Mouse (Mus musculus) intestine, embryonic 14.5 days (tissue): ENCODE data around the gene Pstpip1. TPM values are rescaled to one million over a fixed set of nuclear protein-coding genes. Genes with fewer than 3 reads are reported as not detected.

ENCODE experiments used
- ATAC-seq: fragments of 200-750 bp; cut with Nextera tagmentation; replicated peaks from 2 replicates; pipeline ENCODE4 v1.8.0; 2017; ENCODE audit warnings: low read depth, moderate number of reproducible peaks, moderate TSS enrichment, moderate library complexity; ENCODE audit not compliant: low FRiP score, low TSS enrichment
- DNase-seq: peaks from one replicate; pipeline ENCODE4 v3.0.0-alpha.2; 2018; ENCODE audit warnings: low spot score
- H3K27ac ChIP-seq: fragments of 300-500 bp; sonication (generic); 2 replicates; pipeline ENCODE4 v1.5.1; 2014; ENCODE audit warnings: low read depth, mild to moderate bottlenecking, control low read depth
- H3K27me3 ChIP-seq: fragments of 300-500 bp; sonication (generic); replicated peaks from 2 replicates; pipeline ENCODE4 v1.6.1; 2014; ENCODE audit warnings: low read length, control low read depth; ENCODE audit not compliant: control insufficient read depth, insufficient read depth
- H3K36me3 ChIP-seq: fragments of 300-500 bp; sonication (generic); 2 replicates; pipeline ENCODE4 v1.6.1; 2014; ENCODE audit warnings: low read length, control low read depth; ENCODE audit not compliant: control insufficient read depth, insufficient read depth
- H3K4me1 ChIP-seq: fragments of 300-500 bp; sonication (generic); replicated peaks from 2 replicates; pipeline ENCODE4 v1.6.1; 2014; ENCODE audit warnings: low read length, control low read depth, mixed read lengths; ENCODE audit not compliant: control insufficient read depth, insufficient read depth
- H3K4me2 ChIP-seq: fragments of 300-500 bp; sonication (generic); 2 replicates; pipeline ENCODE4 v1.6.1; 2014; ENCODE audit warnings: low read length
- H3K4me3 ChIP-seq: fragments of 300-500 bp; sonication (generic); 2 replicates; pipeline ENCODE4 v1.5.1; 2014; ENCODE audit warnings: low read depth, low read length, control low read depth, mixed read lengths
- H3K9ac ChIP-seq: fragments of 300-500 bp; sonication (generic); 2 replicates; pipeline ENCODE4 v1.6.1; 2014; ENCODE audit warnings: mild to moderate bottlenecking, low read length
- H3K9me3 ChIP-seq: fragments of 300-500 bp; sonication (generic); 2 replicates; pipeline ENCODE4 v1.6.1; 2016; ENCODE audit warnings: low read length, control low read depth; ENCODE audit not compliant: control insufficient read depth
- WGBS: fragments of 180-500 bp; shearing (Covaris S2); extraction: QIAGEN DNeasy Blood & Tissue Kit; methylation state at CpG from one replicate; pipeline ENCODE4 v1.1.7; 2014; 5-methylcytosine and 5-hydroxymethylcytosine counted together
- polyA plus RNA-seq: library from polyadenylated mRNA; unstranded; fragments of >200 nt; fragmentation: Nextera tagmentation; extraction: Ambion mirVana; gene quantifications from 2 replicates; pipeline ENCODE4 v1.2.1, GENCODE M21; 2014

Gene Pstpip1
- polyA plus RNA-seq, 1 experiment from 2014 or later, result 0.88 TPM

- H3K9ac ChIP-seq, result no peak overlapping the region
- DNase-seq (no peak), ATAC-seq (no peak)
- H3K9me3 ChIP-seq, result no peaks in the 10 kb centered on the region
- no peak overlapping the region for H3K4me3 ChIP-seq
- H3K4me2 ChIP-seq, result no peak overlapping the region
- WGBS, result 80% methylated on average over 5 of the region's 5 CpGs
- H3K36me3 ChIP-seq, result no peaks in the 10 kb centered on the region
- H3K27me3 ChIP-seq, result no peaks in the 10 kb centered on the region
- H3K4me1 ChIP-seq, result 0 out of 2 replicates have a peak, but pooled peaks cover 2% of the 10 kb centered on the region
- H3K27ac ChIP-seq, result no peak overlapping the region
Observed at GRCm38 (mm10) chr9:56118091-56118490, 28.3 kb downstream of the Pstpip1 start.

GRCm38 (mm10) chr9:56118582-56118981 lies 28.8 kb downstream of the Pstpip1 start:
- peak; percentile 87 for DNase-seq

GRCm38 (mm10) chr9:56119651-56120050 lies 29.9 kb downstream of the Pstpip1 start:
- no peak overlapping the region for H3K4me3 ChIP-seq
- 0 out of 2 replicates have a peak, but pooled peaks cover 2% of the 10 kb centered on the region for H3K4me1 ChIP-seq
- DNase-seq (no peak), ATAC-seq (no peak)
- no peaks in the 10 kb centered on the region for H3K27me3 ChIP-seq
- H3K9me3 ChIP-seq, result no peaks in the 10 kb centered on the region
- WGBS, result 46% methylated on average over 2 of the region's 2 CpGs
- H3K36me3 ChIP-seq, result no peaks in the 10 kb centered on the region
- H3K27ac ChIP-seq, result no peak overlapping the region
- H3K4me2 ChIP-seq, result no peak overlapping the region
- H3K9ac ChIP-seq, result no peak overlapping the region

More at GRCm38 (mm10) chr9:56118582-56118981, 28.8 kb downstream of the Pstpip1 start:
- Histone ChIP-seq H3K9me3 (no peaks in the 10 kb centered on the region), H3K27ac (no peak overlapping the region), H3K27me3 (no peaks in the 10 kb centered on the region), H3K9ac (peak overlapping the region; percentile 35), H3K4me3 (peak overlapping the region; percentile 34), H3K36me3 (no peaks in the 10 kb centered on the region), H3K4me1 (0 out of 2 replicates have a peak, but pooled peaks cover 2% of the 10 kb centered on the region), H3K4me2 (peak overlapping the region; percentile 66)
- 3% methylated on average over 14 of the region's 14 CpGs for WGBS
- peak; percentile 33; the same call in 1 of the 2 replicates for ATAC-seq

- H3K4me3 ChIP-seq, result no peak overlapping the region
- DNase-seq (no peak), ATAC-seq (no peak)
- 21% methylated on average over 7 of the region's 7 CpGs for WGBS
- H3K4me1 ChIP-seq, result 0 out of 2 replicates have a peak, but pooled peaks cover 2% of the 10 kb centered on the region
- H3K9ac ChIP-seq, result no peak overlapping the region
- H3K9me3 ChIP-seq, result no peaks in the 10 kb centered on the region
- no peaks in the 10 kb centered on the region for H3K27me3 ChIP-seq
- no peak overlapping the region for H3K27ac ChIP-seq
- no peaks in the 10 kb centered on the region for H3K36me3 ChIP-seq
- no peak overlapping the region for H3K4me2 ChIP-seq
Observed at GRCm38 (mm10) chr9:56121097-56121496, 31.3 kb downstream of the Pstpip1 start.

- WGBS, result 55% methylated on average over 8 of the region's 8 CpGs
- ATAC-seq, result no peak
- DNase-seq, result no peak
Observed at GRCm38 (mm10) chr9:56122973-56123372, 33.2 kb downstream of the Pstpip1 start.

GRCm38 (mm10) chr9:56123613-56124012 lies 33.9 kb downstream of the Pstpip1 start:
- DNase-seq, result no peak
- ATAC-seq, result no peak
- Histone ChIP-seq H3K9ac (no peak overlapping the region), H3K4me3 (no peak overlapping the region), H3K4me1 (0 out of 2 replicates have a peak, but pooled peaks cover 2% of the 10 kb centered on the region), H3K4me2 (no peak overlapping the region), H3K9me3 (no peaks in the 10 kb centered on the region), H3K36me3 (peaks cover 17% of the 10 kb centered on the region), H3K27me3 (no peaks in the 10 kb centered on the region), H3K27ac (no peak overlapping the region)
- 70% methylated on average over 7 of the region's 7 CpGs for WGBS

More at GRCm38 (mm10) chr9:56122973-56123372, 33.2 kb downstream of the Pstpip1 start:
- Histone ChIP-seq H3K27ac (no peak overlapping the region), H3K27me3 (no peaks in the 10 kb centered on the region), H3K4me1 (0 out of 2 replicates have a peak, but pooled peaks cover 2% of the 10 kb centered on the region), H3K9ac (no peak overlapping the region), H3K4me3 (no peak overlapping the region), H3K9me3 (no peaks in the 10 kb centered on the region), H3K36me3 (peaks cover 10% of the 10 kb centered on the region), H3K4me2 (no peak overlapping the region)

- no peak overlapping the region for H3K9ac ChIP-seq
- H3K9me3 ChIP-seq, result no peaks in the 10 kb centered on the region
- 0 out of 2 replicates have a peak overlapping the region, but pooled peaks have one; percentile 4 for H3K4me2 ChIP-seq
- H3K36me3 ChIP-seq, result peaks cover 25% of the 10 kb centered on the region
- DNase-seq, result no peak
- ATAC-seq, result no peak
- no peak overlapping the region for H3K4me3 ChIP-seq
- no peak overlapping the region for H3K27ac ChIP-seq
- H3K27me3 ChIP-seq, result no peaks in the 10 kb centered on the region
- WGBS, result 12% methylated on average over 11 of the region's 11 CpGs
- H3K4me1 ChIP-seq, result no peaks in the 10 kb centered on the region
Observed at GRCm38 (mm10) chr9:56124561-56124960, 34.8 kb downstream of the Pstpip1 start.

GRCm38 (mm10) chr9:56126453-56127173 lies 36.9 kb downstream of the Pstpip1 start:
- Histone ChIP-seq H3K4me3 (no peak overlapping the region), H3K27ac (no peak overlapping the region), H3K9ac (no peak overlapping the region), H3K27me3 (no peaks in the 10 kb centered on the region), H3K36me3 (peaks cover 43% of the 10 kb centered on the region), H3K4me2 (no peak overlapping the region), H3K9me3 (no peaks in the 10 kb centered on the region), H3K4me1 (no peaks in the 10 kb centered on the region)
- ATAC-seq (no peak), DNase-seq (no peak)
- whole genome bisulfite sequencing, result 84% methylated on average over 16 of the region's 16 CpGs

- WGBS, result 87% methylated on average over 9 of the region's 9 CpGs
- Histone ChIP-seq H3K27me3 (no peaks in the 10 kb centered on the region), H3K4me2 (no peak overlapping the region), H3K4me3 (no peak overlapping the region), H3K27ac (no peak overlapping the region), H3K9me3 (no peaks in the 10 kb centered on the region), H3K4me1 (no peaks in the 10 kb centered on the region), H3K9ac (no peak overlapping the region), H3K36me3 (peaks cover 58% of the 10 kb centered on the region)
- ATAC-seq, result no peak
- DNase-seq, result no peak
Observed at GRCm38 (mm10) chr9:56128331-56128730, 38.6 kb downstream of the Pstpip1 start.
